Mouse (Mus musculus) C2C12 (cell line): ENCODE results near the gene Samhd1. TPM values are rescaled to one million over a fixed set of nuclear protein-coding genes. Genes with fewer than 3 reads are reported as not detected.

ENCODE experiments used
- H3K27me3 ChIP-seq: one replicate; pipeline ENCODE4 v1.6.1; 2011; ENCODE audit not compliant: control insufficient read depth, insufficient read depth, insufficient read length
- H3K36me3 ChIP-seq: one replicate; pipeline ENCODE4 v1.6.1; 2011; ENCODE audit not compliant: control insufficient read depth, insufficient read depth
- H3K4me3 ChIP-seq: one replicate; pipeline ENCODE4 v1.5.1; 2011; ENCODE audit warnings: mild to moderate bottlenecking, control low read depth; ENCODE audit not compliant: poor library complexity, insufficient read depth, severe bottlenecking
- H3K79me2 ChIP-seq: one replicate; pipeline ENCODE4 v1.6.1; 2011; ENCODE audit not compliant: control insufficient read depth, insufficient read depth
- H3K79me3 ChIP-seq: one replicate; pipeline ENCODE4 v1.6.1; 2011; ENCODE audit warnings: low read depth, control low read depth
- H3ac ChIP-seq: one replicate; pipeline ENCODE3; 2011; ENCODE audit warnings: low read depth; ENCODE audit not compliant: control insufficient read depth, insufficient read length
- CEBPB ChIP-seq: IDR thresholded peaks from one replicate; pipeline ENCODE4 v1.6.1; 2011; ENCODE audit warnings: low read depth, mild to moderate bottlenecking, control low read depth, moderate library complexity
- CTCF ChIP-seq: IDR thresholded peaks from one replicate; pipeline ENCODE4 v1.5.1; 2011; ENCODE audit not compliant: control insufficient read depth, insufficient read depth, insufficient read length
- FOSL1 ChIP-seq: IDR thresholded peaks from one replicate; pipeline ENCODE4 v1.8.0; 2011; ENCODE audit warnings: mild to moderate bottlenecking, low read length; ENCODE audit not compliant: poor library complexity, insufficient read depth, severe bottlenecking
- MAX ChIP-seq: IDR thresholded peaks from one replicate; pipeline ENCODE4 v1.6.1; 2011; ENCODE audit warnings: mild to moderate bottlenecking, control low read depth
- MYOD1 ChIP-seq: IDR thresholded peaks from one replicate; pipeline ENCODE4 v1.6.1; 2011; ENCODE audit warnings: low read depth; ENCODE audit not compliant: control insufficient read depth, insufficient read length
- MYOG ChIP-seq: IDR thresholded peaks from one replicate; pipeline ENCODE4 v1.6.1; 2011; ENCODE audit not compliant: control insufficient read depth, insufficient read length; ENCODE audit errors: extremely low read depth
- USF1 ChIP-seq: IDR thresholded peaks from one replicate; pipeline ENCODE4 v1.6.1; 2011; ENCODE audit warnings: low read depth, mild to moderate bottlenecking, control low read depth, moderate library complexity
- long read RNA-seq, 2 experiments: library from polyadenylated mRNA; unstranded; transcript quantifications; one replicate each; pipeline ENCODE4 v2.0.0; 2019 to 2020
- polyA plus RNA-seq: library from polyadenylated mRNA; unstranded; fragments of >200 nt; fragmentation: generic; extraction: Trizol; gene quantifications from one replicate; pipeline ENCODE4 v1.2.1, GENCODE M21; 2012; ENCODE audit warnings: missing spikeins

Samhd1 gene
- polyA plus RNA-seq = 30.2 TPM
- long read RNA-seq, experiment 1, transcript Samhd1-201 (16 exons, 3,926 nt) = major isoform, 19 of 29 reads
- long read RNA-seq, experiment 1, partial matches to known transcripts = 2 of 29 reads
- long read RNA-seq, experiment 1, other reads (novel, unspliced or antisense) = 1 of 29 reads
- long read RNA-seq, experiment 2, transcript Samhd1-206 (17 exons, 2,036 nt) = minor isoform, 10 of 159 reads
- long read RNA-seq, experiment 2, transcript Samhd1-208 (7 exons, 1,375 nt) = minor isoform, 9 of 159 reads
- long read RNA-seq, experiment 2, transcript Samhd1-201 (16 exons, 3,926 nt) = major isoform, 127 of 159 reads
- long read RNA-seq, experiment 2, partial matches to known transcripts = 6 of 159 reads
- long read RNA-seq, experiment 2, other reads (novel, unspliced or antisense) = 6 of 159 reads

GRCm38 (mm10) chr2:157135014-157135413 lies at the start of gene Samhd1:
Gene Samhd1, minus strand, starts transcription at chr2:157135265.
- H3K79me3 ChIP-seq = peaks cover 25% of the 10 kb centered on the region
- TF ChIP-seq MAX = peak; percentile 92
- TF ChIP-seq MYOD1 = no peak
- no peak for TF ChIP-seq USF1
- peak; percentile 90 for TF ChIP-seq CEBPB
- peak within 1 kb of the TSS; percentile 84 for H3ac ChIP-seq

GRCm38 (mm10) chr2:157178167-157178566 lies 43.1 kb upstream of the Samhd1 start:
- Histone ChIP-seq H3K36me3 (peaks cover 62% of the 10 kb centered on the region), H3K79me3 (no peaks in the 10 kb centered on the region), H3K27me3 (no peaks in the 10 kb centered on the region), H3ac (no peak overlapping the region), H3K4me3 (no peak overlapping the region), H3K79me2 (no peaks in the 10 kb centered on the region)
- no peak for TF ChIP-seq MYOD1
- TF ChIP-seq CEBPB = no peak
- no peak for TF ChIP-seq MAX
- no peak for TF ChIP-seq MYOG
- TF ChIP-seq FOSL1 = no peak
- TF ChIP-seq CTCF = no peak
- no peak for TF ChIP-seq USF1

More at GRCm38 (mm10) chr2:157135014-157135413, at the start of gene Samhd1:
- peaks cover 48% of the 10 kb centered on the region for H3K79me2 ChIP-seq
- H3K36me3 ChIP-seq = no peaks in the 10 kb centered on the region
- H3K27me3 ChIP-seq = no peaks in the 10 kb centered on the region
- peak within 1 kb of the TSS; percentile 87 for H3K4me3 ChIP-seq

GRCm38 (mm10) chr2:157176248-157176647 lies 41.2 kb upstream of the Samhd1 start:
- Histone ChIP-seq H3K4me3 (no peak overlapping the region), H3K79me2 (no peaks in the 10 kb centered on the region), H3K79me3 (no peaks in the 10 kb centered on the region), H3K36me3 (peaks cover 65% of the 10 kb centered on the region), H3ac (no peak overlapping the region), H3K27me3 (no peaks in the 10 kb centered on the region)
- TF ChIP-seq USF1 (no peak), MYOD1 (no peak), MYOG (no peak), MAX (no peak), CEBPB (no peak), FOSL1 (no peak), CTCF (no peak)

GRCm38 (mm10) chr2:157174416-157174815 lies 39.4 kb upstream of the Samhd1 start:
- Histone ChIP-seq H3K79me3 (no peaks in the 10 kb centered on the region), H3K79me2 (no peaks in the 10 kb centered on the region), H3K4me3 (no peak overlapping the region), H3K27me3 (no peaks in the 10 kb centered on the region), H3ac (no peak overlapping the region), H3K36me3 (peaks cover 60% of the 10 kb centered on the region)
- no peak for TF ChIP-seq CTCF
- TF ChIP-seq MYOD1 = no peak
- no peak for TF ChIP-seq FOSL1
- no peak for TF ChIP-seq CEBPB
- TF ChIP-seq USF1 = no peak
- TF ChIP-seq MYOG = no peak
- no peak for TF ChIP-seq MAX

- H3K4me3 ChIP-seq = no peak overlapping the region
- H3ac ChIP-seq = no peak overlapping the region
- no peaks in the 10 kb centered on the region for H3K79me2 ChIP-seq
- no peaks in the 10 kb centered on the region for H3K79me3 ChIP-seq
- no peak for TF ChIP-seq CEBPB
- no peak for TF ChIP-seq USF1
- no peak for TF ChIP-seq MAX
- no peak for TF ChIP-seq MYOG
- no peak for TF ChIP-seq CTCF
- no peak for TF ChIP-seq MYOD1
- TF ChIP-seq FOSL1 = no peak
- no peaks in the 10 kb centered on the region for H3K27me3 ChIP-seq
- H3K36me3 ChIP-seq = peaks cover 68% of the 10 kb centered on the region
Measured at GRCm38 (mm10) chr2:157173555-157173954, 38.5 kb upstream of the Samhd1 start.

- Histone ChIP-seq H3K79me3 (no peaks in the 10 kb centered on the region), H3K36me3 (peaks cover 67% of the 10 kb centered on the region), H3K4me3 (no peak overlapping the region), H3ac (no peak overlapping the region), H3K27me3 (no peaks in the 10 kb centered on the region), H3K79me2 (no peaks in the 10 kb centered on the region)
- TF ChIP-seq MYOD1 (no peak), CEBPB (no peak), MAX (no peak), USF1 (no peak), FOSL1 (no peak), MYOG (no peak), CTCF (no peak)
Measured at GRCm38 (mm10) chr2:157172984-157173383, 37.9 kb upstream of the Samhd1 start.
